In genomic region chr1:151926826-151927225, GRCm38 (mm10) we compare ENCODE assay signal across 21 mouse cellular contexts.
DNase-seq lines count a peak whose midpoint lies in the region; ATAC-seq and TF ChIP-seq lines count a peak whose summit lies in the region.
"Had no signal": no experiment of that assay in that cellular context is flagged by ENCODE, and none has a peak within 500 bp of the region (broad histone marks: within the 10 kb centered on the region; RNA-seq: fewer than 3 reads in every experiment).

No protein-coding gene starts in this region.

- no peak for TF ChIP-seq CTCF in stomach, postnatal 0 days (IDR thresholded peaks at IDR 0.05; ENCODE audit: low read depth)

- H3K36me3 ChIP-seq in forebrain, embryonic 11.5 days (ENCODE audit: control insufficient read depth, insufficient read depth, low read length), result no peaks in the 10 kb centered on the region
- H3K36me3 ChIP-seq in forebrain, embryonic 13.5 days (ENCODE audit: poor library complexity, severe bottlenecking), result no peaks in the 10 kb centered on the region
- no peaks in the 10 kb centered on the region for H3K36me3 ChIP-seq in kidney, embryonic 14.5 days (ENCODE audit: control insufficient read depth, insufficient read depth, low read length)
- H3K36me3 ChIP-seq in lung, embryonic 16.5 days (ENCODE audit: control insufficient read depth, insufficient read depth, low read length), result no peaks in the 10 kb centered on the region
- no peaks in the 10 kb centered on the region; the same call in 1 of the 2 replicates for H3K36me3 ChIP-seq in stomach, postnatal 0 days (ENCODE audit: control insufficient read depth, insufficient read depth, low read length)
- H3K36me3 ChIP-seq: embryonic facial prominence, embryonic 13.5 days; liver, embryonic 15.5 days had no signal

- ATAC-seq in forebrain, embryonic 11.5 days (replicated peaks; ENCODE audit: low FRiP score), result no peak
- ATAC-seq in forebrain, embryonic 13.5 days, result no peak
- no peak for ATAC-seq in kidney, embryonic 14.5 days (ENCODE audit: low FRiP score, low TSS enrichment)
- ATAC-seq in lung, embryonic 16.5 days (ENCODE audit: low read depth), result no peak
- ATAC-seq in stomach, postnatal 0 days (ENCODE audit: low FRiP score, low TSS enrichment), result no peak
- ATAC-seq: forebrain, embryonic 16.5 days had no signal

- no peaks in the 10 kb centered on the region for H3K27me3 ChIP-seq in forebrain, embryonic 11.5 days (ENCODE audit: control insufficient read depth, insufficient read depth, low read length)
- no peaks in the 10 kb centered on the region for H3K27me3 ChIP-seq in forebrain, embryonic 13.5 days
- H3K27me3 ChIP-seq in kidney, embryonic 14.5 days (ENCODE audit: control insufficient read depth, insufficient read depth, low read length), result no peaks in the 10 kb centered on the region
- no peaks in the 10 kb centered on the region for H3K27me3 ChIP-seq in lung, embryonic 16.5 days (ENCODE audit: control insufficient read depth, insufficient read depth, low read depth, low read length)
- no peaks in the 10 kb centered on the region for H3K27me3 ChIP-seq in stomach, postnatal 0 days (ENCODE audit: control insufficient read depth, insufficient read depth, low read length)
- H3K27me3 ChIP-seq: embryonic facial prominence, embryonic 13.5 days; liver, embryonic 15.5 days had no signal

- no peaks in the 10 kb centered on the region for H3K4me1 ChIP-seq in forebrain, embryonic 11.5 days (replicated peaks; ENCODE audit: control insufficient read depth, insufficient read depth, low read length)
- H3K4me1 ChIP-seq in forebrain, embryonic 13.5 days, result peaks cover 27% of the 10 kb centered on the region
- H3K4me1 ChIP-seq in kidney, embryonic 14.5 days (ENCODE audit: control insufficient read depth, insufficient read depth, low read length), result peaks cover 4% of the 10 kb centered on the region; the same call in 1 of the 2 replicates
- peaks cover 18% of the 10 kb centered on the region for H3K4me1 ChIP-seq in lung, embryonic 16.5 days (replicated peaks; ENCODE audit: control insufficient read depth, insufficient read depth, low read length)
- H3K4me1 ChIP-seq in stomach, postnatal 0 days (replicated peaks; ENCODE audit: control insufficient read depth, insufficient read depth), result peaks cover 5% of the 10 kb centered on the region; the same call in 1 of the 2 replicates
- H3K4me1 ChIP-seq: liver, embryonic 15.5 days had no signal

- WGBS in forebrain, embryonic 11.5 days, result 88% methylated on average over 8 of the region's 8 CpGs
- 83% methylated on average over 8 of the region's 8 CpGs for WGBS in forebrain, embryonic 13.5 days
- WGBS in kidney, embryonic 14.5 days, result 57% methylated on average over 8 of the region's 8 CpGs
- WGBS in lung, embryonic 16.5 days, result 36% methylated on average over 8 of the region's 8 CpGs
- WGBS in stomach, postnatal 0 days, result 50% methylated on average over 8 of the region's 8 CpGs

- H3K27ac ChIP-seq in forebrain, embryonic 11.5 days (ENCODE audit: low read depth, low read length), result no peak overlapping the region
- H3K27ac ChIP-seq in forebrain, embryonic 13.5 days, result no peak overlapping the region
- H3K27ac ChIP-seq in kidney, embryonic 14.5 days (ENCODE audit: low read depth, low read length), result no peak overlapping the region
- H3K27ac ChIP-seq in lung, embryonic 16.5 days (ENCODE audit: low read length), result no peak overlapping the region
- no peak overlapping the region for H3K27ac ChIP-seq in stomach, postnatal 0 days (replicated peaks)
- H3K27ac ChIP-seq: embryonic facial prominence, embryonic 13.5 days; heart, adult 2 months; liver, embryonic 15.5 days had no signal

- DNase-seq in forebrain, embryonic 11.5 days (ENCODE audit: low spot score), result peak; percentile 41
- peak; percentile 24 for DNase-seq in kidney, postnatal 10 days
- no peak for DNase-seq in lung, postnatal 25 days (ENCODE audit: low spot score)
- DNase-seq in stomach, postnatal 0 days (ENCODE audit: low spot score), result no peak
- no peak for DNase-seq in adrenal gland, postnatal 4 days (ENCODE audit: low spot score in 2 of 2)
- DNase-seq: adrenal gland, adult 2 months; cerebellum, postnatal 10 days; gastrocnemius, postnatal 25 days; heart, adult 2 months; heart, postnatal 4 days; kidney, postnatal 14 days; midbrain, embryonic 14.5 days; retina, postnatal 1 day; thymus, postnatal 36 days had no signal

- no peak overlapping the region for H3K4me3 ChIP-seq in forebrain, embryonic 11.5 days (ENCODE audit: low read depth, low read length)
- no peak overlapping the region for H3K4me3 ChIP-seq in forebrain, embryonic 13.5 days
- no peak overlapping the region for H3K4me3 ChIP-seq in kidney, embryonic 14.5 days (ENCODE audit: low read length)
- no peak overlapping the region for H3K4me3 ChIP-seq in lung, embryonic 16.5 days (ENCODE audit: low read length)
- no peak overlapping the region for H3K4me3 ChIP-seq in stomach, postnatal 0 days (ENCODE audit: low read depth, low read length)
- H3K4me3 ChIP-seq: embryonic facial prominence, embryonic 13.5 days; heart, adult 2 months; liver, embryonic 15.5 days; myocyte had no signal

- no peaks in the 10 kb centered on the region for H3K9me3 ChIP-seq in forebrain, embryonic 11.5 days (ENCODE audit: control insufficient read depth, low read length)
- H3K9me3 ChIP-seq in forebrain, embryonic 13.5 days (replicated peaks), result no peaks in the 10 kb centered on the region
- no peaks in the 10 kb centered on the region for H3K9me3 ChIP-seq in kidney, embryonic 14.5 days (ENCODE audit: control insufficient read depth, low read length)
- no peaks in the 10 kb centered on the region for H3K9me3 ChIP-seq in lung, embryonic 16.5 days (ENCODE audit: control insufficient read depth, low read length)
- H3K9me3 ChIP-seq in stomach, postnatal 0 days (ENCODE audit: control insufficient read depth, low read length), result no peaks in the 10 kb centered on the region
- H3K9me3 ChIP-seq: embryonic facial prominence, embryonic 13.5 days; liver, embryonic 15.5 days had no signal

- TF ChIP-seq EP300 in stomach, postnatal 0 days (optimal IDR thresholded peaks at IDR 0.05), result no peak

- no peak overlapping the region for H3K9ac ChIP-seq in forebrain, embryonic 11.5 days (ENCODE audit: low read length)
- no peak overlapping the region for H3K9ac ChIP-seq in forebrain, embryonic 13.5 days
- H3K9ac ChIP-seq in kidney, embryonic 14.5 days (ENCODE audit: low read depth, low read length), result no peak overlapping the region
- 0 out of 2 replicates have a peak overlapping the region, but pooled peaks have one; percentile 32 for H3K9ac ChIP-seq in lung, embryonic 16.5 days (ENCODE audit: low read length)
- no peak overlapping the region for H3K9ac ChIP-seq in stomach, postnatal 0 days (ENCODE audit: low read length)
- H3K9ac ChIP-seq: embryonic facial prominence, embryonic 13.5 days; liver, embryonic 15.5 days had no signal

- no peak overlapping the region for H3K4me2 ChIP-seq in forebrain, embryonic 11.5 days (ENCODE audit: low read depth, low read length, severe bottlenecking)
- H3K4me2 ChIP-seq in forebrain, embryonic 13.5 days, result no peak overlapping the region
- H3K4me2 ChIP-seq in kidney, embryonic 14.5 days (replicated peaks; ENCODE audit: low read depth, low read length), result no peak overlapping the region
- peak overlapping the region; percentile 32 for H3K4me2 ChIP-seq in lung, embryonic 16.5 days (ENCODE audit: low read depth, low read length)
- H3K4me2 ChIP-seq in stomach, postnatal 0 days (replicated peaks; ENCODE audit: low read depth), result 0 out of 2 replicates have a peak overlapping the region, but pooled peaks have one; percentile 11
- H3K4me2 ChIP-seq: embryonic facial prominence, embryonic 13.5 days; liver, embryonic 15.5 days had no signal

Comparison
In these comparisons a context has a peak if more than half of its experiments do, and no peak if none do; other contexts are left out.
1. DNase-seq: peak in forebrain, embryonic 11.5 days (single experiment) and kidney, postnatal 10 days (single experiment); none in lung, postnatal 25 days (single experiment), stomach, postnatal 0 days (single experiment) and adrenal gland, postnatal 4 days (0 of 2).
2. H3K4me2 ChIP-seq: peak in lung, embryonic 16.5 days (single experiment) and stomach, postnatal 0 days (single experiment); none in forebrain, embryonic 11.5 days (single experiment), forebrain, embryonic 13.5 days (single experiment) and kidney, embryonic 14.5 days (single experiment).